8 mouse cellular contexts compared by ENCODE assay signal in genomic region chr7:47050766-47051165, GRCm38 (mm10). TPM values are rescaled to one million over a fixed set of nuclear protein-coding genes. Genes with fewer than 3 reads are reported as not detected.
DNase-seq lines count a peak whose midpoint lies in the region; ATAC-seq and TF ChIP-seq lines count a peak whose summit lies in the region.

No protein-coding gene starts in this region.

- under 1% methylated on average over 34 of the region's 34 CpGs for WGBS in thymus, adult 2 months
- under 1% methylated on average over 33 of the region's 34 CpGs for WGBS in heart, embryonic 13.5 days
- under 1% methylated on average over 33 of the region's 34 CpGs for WGBS in liver, embryonic 16.5 days (ENCODE audit: insufficient replicate concordance)
- under 1% methylated on average over 34 of the region's 34 CpGs for WGBS in olfactory bulb, adult 2 months

- no peaks in the 10 kb centered on the region for H3K27me3 ChIP-seq in thymus, adult 2 months (ENCODE audit: control insufficient read depth, insufficient read depth, low read length)
- 0 out of 2 replicates have a peak, but pooled peaks cover 8% of the 10 kb centered on the region for H3K27me3 ChIP-seq in heart, embryonic 13.5 days (replicated peaks)
- H3K27me3 ChIP-seq in liver, embryonic 16.5 days (ENCODE audit: control insufficient read depth, insufficient read depth, low read depth, low read length), result no peaks in the 10 kb centered on the region; the same call in 1 of the 2 replicates

- no peak for DNase-seq in thymus, adult 2 months
- DNase-seq in thymus, postnatal 36 days, result no peak
- peak; percentile 69 for DNase-seq in embryo, embryonic 11 days
- DNase-seq in kidney, postnatal 25 days, result peak; percentile 72 to 81
- DNase-seq in cerebellum, adult 11-12 months, result no peak

- peak overlapping the region; percentile 57 for H3K27ac ChIP-seq in thymus, adult 2 months (ENCODE audit: control insufficient read depth, insufficient read depth, low read length)
- H3K27ac ChIP-seq in heart, embryonic 13.5 days (replicated peaks), result peak overlapping the region; percentile 94
- peak overlapping the region; percentile 83 for H3K27ac ChIP-seq in liver, embryonic 16.5 days (ENCODE audit: low read length)
- H3K27ac ChIP-seq in olfactory bulb, adult 2 months (ENCODE audit: insufficient read depth, low read depth, low read length), result peak overlapping the region; percentile 93

- ATAC-seq in heart, embryonic 13.5 days (ENCODE audit: extremely low read depth, insufficient number of reproducible peaks, low FRiP score, low TSS enrichment), result peak; percentile 45
- peak; percentile 49 for ATAC-seq in liver, embryonic 16.5 days (ENCODE audit: low read depth)

- H3K36me3 ChIP-seq in thymus, adult 2 months (ENCODE audit: control insufficient read depth, insufficient read depth, low read length), result no peaks in the 10 kb centered on the region
- H3K36me3 ChIP-seq in heart, embryonic 13.5 days, result peaks cover 17% of the 10 kb centered on the region
- no peaks in the 10 kb centered on the region for H3K36me3 ChIP-seq in liver, embryonic 16.5 days (ENCODE audit: control insufficient read depth, insufficient read depth)

- peak overlapping the region; percentile 58 for H3K4me3 ChIP-seq in thymus, adult 2 months (ENCODE audit: control insufficient read depth, insufficient read depth, low read length)
- peak overlapping the region; percentile 80 for H3K4me3 ChIP-seq in heart, embryonic 13.5 days
- H3K4me3 ChIP-seq in liver, embryonic 16.5 days (ENCODE audit: low read depth, low read length), result peak overlapping the region; percentile 70
- peak overlapping the region; percentile 91 for H3K4me3 ChIP-seq in olfactory bulb, adult 2 months (ENCODE audit: insufficient read depth, low read depth, low read length)

- no peak for TF ChIP-seq POLR2A in thymus, adult 2 months (IDR thresholded peaks at IDR 0.05; ENCODE audit: control insufficient read depth, extremely low read depth, insufficient read depth, low read length, poor library complexity)
- TF ChIP-seq POLR2A in olfactory bulb, adult 2 months (IDR thresholded peaks at IDR 0.05; ENCODE audit: insufficient read depth, low read depth, low read length), result no peak

- no peaks in the 10 kb centered on the region for H3K9me3 ChIP-seq in heart, embryonic 13.5 days
- no peaks in the 10 kb centered on the region for H3K9me3 ChIP-seq in liver, embryonic 16.5 days (replicated peaks; ENCODE audit: control insufficient read depth, low read length)

- peak overlapping the region; percentile 83 for H3K4me2 ChIP-seq in heart, embryonic 13.5 days
- H3K4me2 ChIP-seq in liver, embryonic 16.5 days (ENCODE audit: low read depth, low read length), result peak overlapping the region; percentile 93

- H3K4me1 ChIP-seq in thymus, adult 2 months (replicated peaks; ENCODE audit: control insufficient read depth, insufficient read depth, low read length), result peaks cover 11% of the 10 kb centered on the region
- H3K4me1 ChIP-seq in heart, embryonic 13.5 days, result peaks cover 28% of the 10 kb centered on the region
- peaks cover 18% of the 10 kb centered on the region for H3K4me1 ChIP-seq in liver, embryonic 16.5 days (ENCODE audit: control insufficient read depth, low read depth, low read length)
- peaks cover 30% of the 10 kb centered on the region for H3K4me1 ChIP-seq in olfactory bulb, adult 2 months (ENCODE audit: control insufficient read depth, insufficient read depth, low read length)

- H3K9ac ChIP-seq in heart, embryonic 13.5 days, result peak overlapping the region; percentile 89
- H3K9ac ChIP-seq in liver, embryonic 16.5 days (ENCODE audit: low read depth, low read length), result peak overlapping the region; percentile 72

- TF ChIP-seq CTCF in thymus, adult 2 months (IDR thresholded peaks at IDR 0.05; ENCODE audit: borderline replicate concordance, control insufficient read depth, extremely low read depth, insufficient read depth, low read length, poor library complexity), result no peak
- TF ChIP-seq CTCF in olfactory bulb, adult 2 months (IDR thresholded peaks at IDR 0.05; ENCODE audit: insufficient read depth, low read depth, low read length), result 0 out of 2 replicates have a peak, but pooled peaks have one; percentile 2

RNA-seq across cellular contexts. Expression of gene Tmem86a, which starts 0.4 kb away (rescaled TPM):
- 51.3 and 66.5 TPM in 2 replicates for polyA plus RNA-seq in thymus, adult 2 months (2012; rRNA removed)
- polyA plus RNA-seq in heart, embryonic 13.5 days (2015; fragmentation: Nextera tagmentation; extraction: Ambion mirVana), result 22.5 and 25.1 TPM in 2 replicates
- 25.3 and 25.6 TPM in 2 replicates for polyA plus RNA-seq in liver, embryonic 16.5 days (2015; fragmentation: Nextera tagmentation; extraction: Ambion mirVana)
- polyA plus RNA-seq in olfactory bulb, adult 2 months (2012; ENCODE audit: insufficient read depth, insufficient read length, low replicate concordance, missing spikeins), result not detected in 2 replicates

RNA-seq across cellular contexts. Expression of gene Spty2d1, which starts 42.6 kb away (rescaled TPM):
- 6.9 and 8.4 TPM in 2 replicates for polyA plus RNA-seq in thymus, adult 2 months (2012; rRNA removed)
- polyA plus RNA-seq in heart, embryonic 13.5 days (2015; fragmentation: Nextera tagmentation; extraction: Ambion mirVana), result 13.1 and 13.4 TPM in 2 replicates
- polyA plus RNA-seq in liver, embryonic 16.5 days (2015; fragmentation: Nextera tagmentation; extraction: Ambion mirVana), result 12.1 and 12.6 TPM in 2 replicates
- polyA plus RNA-seq in olfactory bulb, adult 2 months (2012; ENCODE audit: insufficient read depth, insufficient read length, low replicate concordance, missing spikeins), result not detected in 2 replicates

Comparison
In these comparisons a context has a peak if more than half of its experiments do, and no peak if none do; other contexts are left out.
1. DNase-seq: peak in embryo, embryonic 11 days (single experiment) and kidney, postnatal 25 days (2 of 2); none in thymus, adult 2 months (single experiment), thymus, postnatal 36 days (0 of 2) and cerebellum, adult 11-12 months (single experiment).
2. RNA of gene Tmem86a, which starts 0.4 kb away (polyA plus RNA-seq): 51.3 to 66.5 TPM in thymus, adult 2 months, 25.3 to 25.6 TPM in liver, embryonic 16.5 days and 22.5 to 25.1 TPM in heart, embryonic 13.5 days; not detected in olfactory bulb, adult 2 months; every median in the first group is over 10 times any median in the second.
3. Peak in every context shown above with its lines, with median percentiles within 50 percentile points of each other: H3K27ac ChIP-seq and H3K4me3 ChIP-seq.